Mouse (Mus musculus) CH12F3 (cell line): ENCODE data around the gene Gm28576.
"Not testable (repeated sequence)": the region's sequence is repeated elsewhere in the genome, so short reads cannot be mapped to it uniquely, and the experiment has no call there.

Experiments used
- in situ Hi-C: fragments of 300-500 bp; cut with MboI; formaldehyde crosslinking; loops from 2 replicates; pipeline ENCODE4 v1.14.3; 2020; ENCODE audit warnings: low sequenced_read_pairs

Gene Gm28576

DNA sequence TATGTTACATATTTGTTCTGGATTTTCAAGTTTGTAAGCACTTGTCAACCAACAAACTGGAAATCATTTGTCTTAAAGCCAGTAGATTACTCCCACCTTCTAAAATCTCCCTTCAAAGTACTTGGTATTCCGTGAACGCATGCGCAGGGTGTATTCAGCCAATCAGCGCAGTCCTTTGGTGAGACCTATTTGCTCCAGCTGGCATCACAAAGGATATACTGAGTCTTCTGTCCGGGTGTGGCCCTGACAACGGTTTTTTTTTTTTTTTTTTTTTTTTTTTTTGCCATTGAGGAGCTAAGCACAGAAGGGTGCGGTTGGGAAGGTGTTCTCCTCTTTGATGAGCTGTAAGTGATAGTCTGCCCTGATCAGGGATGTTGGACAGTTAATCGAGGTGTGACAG lies at the start of gene Gm28576:
Gene Gm28576 (plus strand): TSS at position 301 of the 400 bp plus-strand sequence.
- in situ Hi-C loops: not testable (repeated sequence)
